Mouse (Mus musculus): ENCODE data around the gene Angptl4.
"Not testable (repeated sequence)": the region's sequence is repeated elsewhere in the genome, so short reads cannot be mapped to it uniquely, and the experiment has no call there.

Gene Angptl4

DNA sequence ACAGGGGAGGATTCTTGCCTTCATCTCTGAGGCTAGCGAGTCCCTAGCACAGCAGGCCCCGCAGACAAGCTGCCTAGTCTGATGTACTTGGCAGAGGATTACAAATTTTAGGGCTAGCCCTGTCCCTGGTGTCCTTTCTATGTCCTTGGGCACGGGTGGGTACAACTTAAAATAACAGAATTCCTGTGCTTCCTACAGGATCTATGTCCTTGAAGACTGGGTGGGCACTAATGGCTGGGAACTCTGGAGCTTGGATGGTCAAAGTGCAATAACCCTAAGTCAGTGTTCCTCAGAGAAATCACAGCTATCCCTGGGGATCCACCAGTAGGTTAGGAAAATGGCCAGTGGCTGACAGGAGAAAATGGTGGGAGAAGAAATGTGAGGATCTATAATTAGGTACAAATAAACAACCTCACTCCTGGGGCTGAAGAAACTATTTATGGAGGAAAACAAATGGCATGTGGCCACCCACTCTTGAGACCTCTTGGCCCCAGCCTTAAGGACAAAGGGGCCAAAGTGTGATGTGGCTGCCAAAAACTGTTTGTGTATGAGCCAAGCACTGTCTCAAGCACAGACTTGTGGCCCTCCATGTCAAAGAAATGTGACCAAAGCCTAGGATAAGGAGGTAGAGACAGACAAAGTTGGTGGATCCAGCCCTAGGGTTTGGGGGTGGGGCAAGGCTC is 25.4 kb downstream of the Angptl4 start:
- DNase-seq (ENCODE audit: low spot score in 2 of 2) = no peak

DNA sequence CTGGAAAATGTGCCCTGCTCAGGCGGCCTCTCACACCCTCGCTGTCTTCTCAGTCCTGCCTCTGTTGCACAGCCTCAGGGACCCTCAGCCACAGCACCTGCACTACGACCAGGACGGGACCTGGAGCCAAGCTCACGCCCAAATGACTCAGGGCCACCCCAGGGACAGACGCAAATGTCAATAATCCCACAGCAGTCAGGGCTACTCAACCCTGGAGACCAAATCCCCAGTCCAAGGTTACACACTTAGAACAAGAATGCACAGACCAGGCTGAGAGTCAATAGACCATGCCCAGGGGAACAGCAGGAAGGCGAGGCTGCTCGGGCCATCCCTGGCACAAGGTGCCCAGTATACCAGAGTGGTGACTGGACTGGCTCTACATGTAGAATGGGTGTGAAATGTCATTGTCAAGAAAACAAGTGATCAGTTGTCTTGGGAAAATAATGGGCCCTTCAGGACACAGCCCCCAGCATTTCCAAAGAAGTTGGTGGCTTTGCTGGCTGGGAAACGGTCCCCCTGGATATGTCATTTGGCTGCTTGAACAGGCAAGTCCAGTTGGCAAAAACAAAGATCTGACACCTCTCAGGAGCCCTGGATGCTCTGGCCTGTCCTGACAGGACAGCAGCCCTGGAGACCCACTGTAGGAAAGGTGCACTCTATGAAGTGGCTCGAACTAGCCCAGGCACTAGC is 26.1 kb downstream of the Angptl4 start:
- no peak for DNase-seq (ENCODE audit: low spot score in 2 of 2)

DNA sequence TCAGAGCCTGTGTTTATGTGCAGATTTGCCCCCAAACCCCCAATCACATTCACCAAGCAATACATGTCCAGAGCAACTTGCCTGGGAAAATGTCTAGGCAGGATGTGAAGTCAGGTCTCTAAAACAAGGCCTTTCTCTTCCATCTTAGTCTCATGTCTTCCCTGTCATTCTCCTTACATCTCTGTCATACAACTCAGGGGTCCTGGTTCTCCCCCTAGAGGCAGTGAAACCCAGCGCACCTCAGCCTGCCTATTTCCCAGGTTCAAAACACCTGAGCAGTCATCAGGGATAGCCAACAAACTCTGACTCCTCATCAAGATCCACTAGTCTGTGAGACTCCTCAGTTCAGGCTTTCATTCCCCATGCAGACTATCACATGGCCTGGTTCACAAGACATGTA is 27.0 kb downstream of the Angptl4 start:
- DNase-seq (ENCODE audit: low spot score in 2 of 2) = no peak

DNA sequence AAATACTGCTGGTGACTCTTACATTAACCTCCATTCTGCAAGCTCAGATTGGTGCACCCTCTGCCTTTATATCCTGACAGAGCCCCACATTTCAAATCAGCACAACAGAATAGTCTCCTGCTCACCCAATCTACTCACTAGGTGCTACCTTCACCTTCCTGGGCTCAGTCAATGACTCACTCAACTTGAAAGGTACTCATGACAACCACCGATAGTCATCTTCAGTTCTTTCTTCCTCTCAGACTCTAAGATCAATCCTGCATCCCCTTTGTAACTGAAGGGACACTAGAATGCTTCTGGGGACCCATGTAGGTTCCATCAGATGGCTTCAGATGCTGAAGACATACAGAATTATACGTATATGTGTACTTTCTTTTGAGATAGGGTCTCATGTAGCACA is 29.3 kb downstream of the Angptl4 start:
- DNase-seq (ENCODE audit: low spot score in 2 of 2) = no peak

DNA sequence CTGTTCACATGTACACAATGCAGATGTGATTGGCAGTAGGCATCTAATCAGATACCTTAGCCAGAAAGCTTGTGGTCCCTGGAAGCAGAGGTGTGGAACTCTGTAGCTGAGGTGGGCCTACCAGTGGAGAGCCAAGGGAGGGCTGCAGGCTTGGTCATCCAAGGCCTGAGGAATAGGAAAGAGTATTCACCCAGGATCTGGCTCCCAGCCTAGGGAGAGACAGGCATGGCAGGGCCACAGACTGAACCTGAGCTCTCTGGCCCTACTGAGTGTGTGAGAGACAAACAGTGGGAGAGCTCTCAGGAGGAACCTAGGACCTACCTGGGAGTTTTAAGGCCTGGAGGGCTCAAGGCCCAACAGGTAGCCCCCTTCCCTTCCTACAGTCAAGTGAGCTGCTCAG is 30.4 kb downstream of the Angptl4 start:
- no peak for DNase-seq (ENCODE audit: low spot score in 2 of 2)

DNA sequence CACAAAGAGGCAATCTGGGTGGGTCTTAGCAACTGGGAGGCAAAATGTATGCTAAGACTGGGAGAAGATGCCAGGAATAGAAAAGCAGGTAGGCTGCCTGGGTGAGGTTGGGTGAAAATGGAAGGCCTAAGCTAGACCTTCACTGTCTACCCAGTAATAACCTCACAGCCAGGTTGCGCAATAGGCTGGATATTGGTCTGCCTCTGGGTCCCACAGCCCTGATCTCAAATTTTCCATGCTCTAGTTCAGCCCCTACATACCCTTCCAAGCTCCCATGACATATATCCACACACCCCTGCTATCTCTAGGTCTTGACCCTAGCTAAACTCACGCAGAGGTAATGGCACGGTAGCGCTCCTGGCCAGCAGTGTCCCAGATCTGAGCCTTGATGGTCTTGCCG is 32.2 kb downstream of the Angptl4 start:
- no peak for DNase-seq (ENCODE audit: low spot score in 2 of 2)

DNA sequence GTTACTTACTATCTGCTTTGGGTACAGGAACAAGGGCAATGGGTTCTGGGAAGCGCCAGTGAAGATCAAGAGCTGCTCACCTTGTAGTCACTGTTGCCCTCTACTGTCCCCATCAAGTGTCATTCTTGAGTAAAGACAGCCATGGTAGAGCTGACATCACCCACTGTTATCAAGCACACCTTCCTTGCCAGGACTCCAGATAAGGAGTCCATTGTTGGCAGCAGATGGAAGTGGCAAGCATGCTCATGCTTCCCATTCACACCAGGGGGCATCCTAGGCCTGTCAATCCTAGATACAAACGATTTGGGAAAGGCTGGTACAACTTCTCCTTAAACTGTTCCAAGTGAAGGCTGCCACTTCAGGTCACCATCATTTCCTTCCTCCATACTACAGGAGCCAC is 35.6 kb downstream of the Angptl4 start:
- DNase-seq (ENCODE audit: low spot score in 2 of 2) = no peak

DNA sequence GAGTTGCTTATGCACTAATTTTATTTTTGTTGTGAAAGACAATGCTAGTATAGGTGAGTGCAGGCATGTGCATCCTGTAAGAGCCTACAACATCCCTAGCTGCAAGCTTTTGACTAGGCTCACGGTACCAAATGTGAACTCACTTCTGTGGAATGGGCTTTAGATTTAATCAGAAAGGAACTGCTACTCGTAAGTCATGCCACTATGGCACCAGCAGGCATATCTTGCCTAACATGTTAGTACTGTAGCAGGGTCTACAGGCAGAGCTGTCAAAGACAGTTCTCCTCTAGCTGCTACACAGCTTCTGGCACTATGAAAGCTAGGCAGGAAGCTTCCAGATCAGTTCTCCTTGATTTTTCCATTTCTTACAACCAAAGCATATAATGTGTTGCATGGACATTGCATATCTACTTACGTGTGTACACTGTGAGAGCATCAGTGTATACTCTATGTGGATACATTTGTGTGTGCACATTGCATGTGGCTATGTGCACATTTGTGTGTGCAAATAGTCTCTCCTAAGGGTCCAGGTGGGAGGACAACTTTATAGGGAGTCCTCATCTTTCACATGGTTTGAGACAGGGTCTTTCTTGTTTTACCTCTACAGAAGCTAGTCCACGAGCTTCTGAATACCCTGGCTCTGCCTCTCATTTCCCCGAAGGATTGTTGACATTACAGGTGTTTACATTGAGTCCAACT is 36.8 kb downstream of the Angptl4 start:
- no peak for DNase-seq (ENCODE audit: low spot score in 2 of 2)

DNA sequence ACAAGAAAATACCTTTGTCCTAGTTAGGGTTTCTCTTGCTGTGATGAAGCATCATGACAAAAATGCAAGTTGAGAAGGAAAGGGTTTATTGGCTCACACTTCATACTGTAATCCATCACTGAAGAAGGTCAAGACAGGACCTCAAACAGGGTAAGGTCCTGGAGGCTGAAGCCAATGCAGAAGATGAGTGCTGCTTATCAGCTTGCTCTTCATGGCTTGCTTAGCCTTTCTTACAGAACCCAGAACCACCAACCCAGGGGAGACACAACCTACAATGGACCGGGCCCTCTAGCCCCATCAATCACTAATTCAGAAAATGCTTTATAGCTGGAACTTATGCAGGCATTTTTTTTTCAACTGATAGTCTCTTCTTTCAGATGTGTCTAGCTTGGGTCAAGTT is 39.2 kb downstream of the Angptl4 start:
- no peak for DNase-seq (ENCODE audit: low spot score in 2 of 2)

DNA sequence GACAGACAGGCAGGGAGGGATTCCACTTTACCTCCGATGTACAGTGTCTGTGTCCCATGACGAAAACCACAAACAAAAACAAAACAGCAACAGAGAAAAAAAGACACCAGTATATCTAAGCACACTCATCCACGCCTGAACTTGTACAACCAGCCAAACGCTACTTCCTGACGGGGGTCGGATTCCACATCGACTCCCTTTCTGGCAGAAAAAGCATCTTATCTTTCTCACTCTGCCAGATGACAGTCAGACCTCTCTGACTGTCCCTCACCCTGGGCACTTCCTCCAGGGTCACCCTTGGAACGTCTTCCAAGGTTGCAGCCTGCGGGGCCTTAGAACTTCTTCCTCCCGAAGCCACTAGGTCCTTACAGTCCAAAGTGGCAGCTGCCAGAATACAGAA is 48.1 kb downstream of the Angptl4 start:
- DNase-seq (ENCODE audit: low spot score in 2 of 2) = not testable (repeated sequence)

DNA sequence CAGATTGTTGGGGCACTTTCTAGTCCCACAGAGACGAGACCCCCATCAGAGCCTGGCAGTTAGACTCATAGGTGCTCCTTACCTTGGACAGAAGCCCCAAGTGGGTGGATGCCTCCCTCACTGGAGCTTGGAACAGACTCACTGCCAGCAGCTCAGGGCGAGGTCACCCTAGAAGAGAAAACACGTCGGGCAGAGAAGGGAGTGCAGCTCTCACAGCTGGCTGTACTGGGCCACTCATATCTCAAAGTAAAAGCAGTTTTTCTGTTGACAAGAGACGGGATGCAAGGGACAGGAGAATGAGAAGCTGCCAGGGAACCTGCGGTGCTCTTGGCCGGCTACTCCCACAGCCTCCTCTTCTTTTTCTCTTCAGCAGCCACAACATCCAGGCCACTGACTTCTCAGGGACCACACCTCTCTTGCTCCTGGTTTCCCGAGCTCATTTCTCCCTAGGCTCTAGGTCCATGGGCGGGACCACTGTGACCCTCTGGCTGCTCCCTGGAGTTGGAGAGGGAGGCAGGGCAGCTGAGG is 49.0 kb downstream of the Angptl4 start:
- not testable (repeated sequence) for DNase-seq (ENCODE audit: low spot score in 2 of 2)

DNA sequence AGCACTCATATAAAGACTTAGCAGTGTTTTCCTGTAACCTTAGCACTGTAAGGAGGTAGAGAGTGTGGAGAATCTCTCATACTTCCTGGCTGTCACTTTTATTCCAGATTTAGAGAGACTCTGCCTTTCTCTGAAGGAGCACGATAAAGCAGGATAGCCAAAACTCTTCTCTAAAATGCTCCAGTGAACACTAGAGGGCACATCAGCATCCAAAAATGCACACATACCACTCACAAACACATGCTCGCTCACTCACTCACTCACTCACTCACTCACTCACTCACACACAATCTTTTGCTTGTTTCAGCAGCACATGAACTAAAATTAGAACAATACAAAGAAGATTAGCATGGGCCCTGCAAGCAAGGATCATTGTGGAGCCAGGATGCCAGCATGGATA is 52.4 kb downstream of the Angptl4 start:
- no peak for DNase-seq (ENCODE audit: low spot score in 2 of 2)

DNA sequence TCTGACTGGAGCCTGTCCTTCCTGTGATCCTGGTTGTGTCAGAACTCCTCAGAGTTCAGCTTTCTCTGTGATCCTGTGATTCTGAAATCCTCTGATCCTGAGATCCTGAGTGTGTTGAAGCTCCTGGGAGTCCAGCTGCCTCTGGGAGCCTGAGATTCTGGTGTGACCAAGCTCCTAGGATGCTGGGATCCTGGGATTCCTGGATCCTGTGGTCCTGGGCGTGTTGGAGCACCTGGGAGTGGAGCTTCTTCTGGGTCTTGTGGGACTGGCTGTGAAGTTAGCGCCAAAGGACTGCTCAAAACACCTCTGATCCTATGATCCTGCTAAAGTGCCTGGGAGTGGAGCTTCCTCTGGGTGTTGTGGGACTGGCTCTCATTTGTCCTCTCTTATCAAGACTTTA is 53.2 kb downstream of the Angptl4 start:
- no peak for DNase-seq (ENCODE audit: low spot score in 2 of 2)
